ENCODE assay signal across 9 mouse cellular contexts in the genomic region with DNA sequence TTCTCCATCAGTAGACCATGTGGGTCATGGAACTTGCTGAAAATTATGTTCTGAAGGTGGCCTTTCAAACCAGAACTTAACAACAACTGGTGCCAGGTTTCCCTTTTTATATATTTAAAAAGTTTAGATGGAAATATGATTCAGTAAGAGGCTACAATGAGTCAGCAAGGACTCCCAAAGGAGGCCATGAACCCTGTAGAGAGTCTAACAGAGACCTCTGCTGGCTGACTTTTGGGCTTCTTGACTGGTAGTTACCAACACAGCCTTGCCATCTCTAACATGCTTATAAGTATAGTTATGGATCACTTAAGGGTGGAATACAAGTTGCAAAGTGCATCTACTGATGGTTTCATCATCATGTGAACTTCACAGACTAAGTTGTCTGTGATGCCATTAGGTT.
DNase-seq lines count a peak whose midpoint lies in the region; ATAC-seq and TF ChIP-seq lines count a peak whose summit lies in the region.
"Had no signal": no experiment of that assay in that cellular context is flagged by ENCODE, and none has a peak within 500 bp of the region (broad histone marks: within the 10 kb centered on the region; RNA-seq: fewer than 3 reads in every experiment).

No protein-coding gene starts in this region.

- intact Hi-C loops in heart, postnatal 36 days (cut with DNase I), result loop anchor here (10.0 kb wide), 1 partner anchor 707 kb away; no protein-coding TSS in a partner anchor
- intact Hi-C loops in heart, postnatal 25 days (cut with DNase I), result loop anchor here (10.0 kb wide), 1 partner anchor 707 kb away; no protein-coding TSS in a partner anchor

- no peak for TF ChIP-seq EP300 in MEL (IDR thresholded peaks at IDR 0.05; ENCODE audit: low read depth in 1 of 2, low read length in 2 of 2)

- peak in 1 of 3 experiments; percentile 35; a peak in 2 of 6 replicates for TF ChIP-seq CTCF in MEL (IDR thresholded peaks at IDR 0.05 in 2 of 3, conservative IDR thresholded peaks at IDR 0.05 in 1 of 3; ENCODE audit: control insufficient read depth in 1 of 3, insufficient read depth in 1 of 3, low read depth in 2 of 3, low read length in 3 of 3, poor library complexity in 1 of 3, severe bottlenecking in 1 of 3)

- H3K4me1 ChIP-seq in MEL (ENCODE audit: control insufficient read depth in 1 of 2, insufficient read depth in 2 of 2, low read length in 2 of 2), result no peaks in the 10 kb centered on the region
- H3K4me1 ChIP-seq in midbrain, embryonic 16.5 days (ENCODE audit: control insufficient read depth, insufficient read depth, low read length), result no peaks in the 10 kb centered on the region
- H3K4me1 ChIP-seq: liver, embryonic 15.5 days had no signal

- H3K79me2 ChIP-seq in MEL (ENCODE audit: control insufficient read depth, insufficient read depth, low read length, poor library complexity), result no peaks in the 10 kb centered on the region

- no peak overlapping the region for H3K27ac ChIP-seq in MEL (ENCODE audit: control insufficient read depth, low read depth, low read length)
- no peak overlapping the region for H3K27ac ChIP-seq in midbrain, embryonic 16.5 days (ENCODE audit: low read length)
- H3K27ac ChIP-seq: liver, embryonic 15.5 days had no signal

- H3K36me3 ChIP-seq in MEL (ENCODE audit: control insufficient read depth in 1 of 2, insufficient read depth in 2 of 2, low read length in 2 of 2), result no peaks in the 10 kb centered on the region
- no peaks in the 10 kb centered on the region for H3K36me3 ChIP-seq in midbrain, embryonic 16.5 days (ENCODE audit: control insufficient read depth, insufficient read depth, low read length)
- H3K36me3 ChIP-seq: liver, embryonic 15.5 days had no signal

- DNase-seq in heart, postnatal 36 days, result peak; percentile 8 to 13
- no peak for DNase-seq in heart, postnatal 25 days (ENCODE audit: low spot score)
- DNase-seq in MEL (ENCODE audit: low read depth, low spot score), result peak; percentile 24
- peak; percentile 14 to 26 for DNase-seq in kidney, adult 8-10 months
- DNase-seq in skeletal muscle tissue, adult 2 months (ENCODE audit: low read depth, low spot score), result peak; percentile 3
- DNase-seq in Muller cell, postnatal 12 days (ENCODE audit: inconsistent ontology term), result no peak
- DNase-seq in layer of hippocampus, postnatal 25 days (ENCODE audit: extremely low spot score in 1 of 2, low spot score in 1 of 2), result no peak

- H3K27me3 ChIP-seq in MEL (ENCODE audit: control insufficient read depth in 1 of 2, insufficient read depth in 2 of 2, low read length in 2 of 2), result no peaks in the 10 kb centered on the region
- no peaks in the 10 kb centered on the region for H3K27me3 ChIP-seq in midbrain, embryonic 16.5 days (ENCODE audit: control insufficient read depth, insufficient read depth, low read depth, low read length)
- H3K27me3 ChIP-seq: liver, embryonic 15.5 days had no signal

- no peaks in the 10 kb centered on the region for H3K9me3 ChIP-seq in MEL (replicated peaks; ENCODE audit: insufficient read depth, low read length)
- H3K9me3 ChIP-seq in midbrain, embryonic 16.5 days (replicated peaks; ENCODE audit: control insufficient read depth, low read length, poor library complexity, severe bottlenecking), result no peaks in the 10 kb centered on the region
- H3K9me3 ChIP-seq: liver, embryonic 15.5 days had no signal

- no peak overlapping the region for H3K9ac ChIP-seq in MEL (ENCODE audit: control insufficient read depth, low read depth, low read length, poor library complexity, severe bottlenecking)
- H3K9ac ChIP-seq in midbrain, embryonic 16.5 days (ENCODE audit: low read depth, low read length), result no peak overlapping the region
- H3K9ac ChIP-seq: liver, embryonic 15.5 days had no signal

- no peak overlapping the region for H3K4me2 ChIP-seq in midbrain, embryonic 16.5 days (ENCODE audit: low read length)
- H3K4me2 ChIP-seq: liver, embryonic 15.5 days had no signal

- no peak for TF ChIP-seq POLR2A in MEL (IDR thresholded peaks at IDR 0.05; ENCODE audit: control insufficient read depth in 1 of 2, insufficient read depth in 1 of 2, low read depth in 1 of 2, low read length in 2 of 2, poor library complexity in 1 of 2)

- ATAC-seq in midbrain, embryonic 16.5 days, result no peak

- peak; percentile 43 for TF ChIP-seq RAD21 in MEL (IDR thresholded peaks at IDR 0.05; ENCODE audit: low read depth, low read length)

- no peak overlapping the region for H3K4me3 ChIP-seq in MEL (ENCODE audit: control insufficient read depth in 1 of 2, insufficient read depth in 1 of 2, low read depth in 2 of 2, low read length in 2 of 2)
- H3K4me3 ChIP-seq in midbrain, embryonic 16.5 days (ENCODE audit: low read depth, low read length), result no peak overlapping the region
- H3K4me3 ChIP-seq: liver, embryonic 15.5 days had no signal

TF ChIP-seq in MEL, 35 proteins besides CTCF, POLR2A, EP300 and RAD21:
- TF ChIP-seq MXI1 (IDR thresholded peaks at IDR 0.05; ENCODE audit: low read depth, low read length), result no peak
- peak; percentile 49 for TF ChIP-seq SMC3 (IDR thresholded peaks at IDR 0.05; ENCODE audit: low read depth, low read length)
- TF ChIP-seq ZC3H11A (IDR thresholded peaks at IDR 0.05; ENCODE audit: low read depth, low read length), result peak; percentile 33; the same call in 1 of the 2 replicates
- no peak for TF ChIP-seq RCOR1 (IDR thresholded peaks at IDR 0.05; ENCODE audit: low read depth, low read length)

Comparison
In these comparisons a context has a peak if more than half of its experiments do, and no peak if none do; other contexts are left out.
1. DNase-seq: peak in heart, postnatal 36 days (2 of 2), MEL (single experiment), kidney, adult 8-10 months (2 of 2) and skeletal muscle tissue, adult 2 months (single experiment); none in heart, postnatal 25 days (single experiment), Muller cell, postnatal 12 days (single experiment) and layer of hippocampus, postnatal 25 days (0 of 2).